Mouse (Mus musculus) layer of hippocampus, postnatal 25 days (tissue): Measurements from ENCODE around the gene Prnd. TPM values are rescaled to one million over a fixed set of nuclear protein-coding genes. Genes with fewer than 3 reads are reported as not detected.
A peak's percentile ranks its signal among the peaks of the same experiment; 100 is the strongest.

Source experiments
- DNase-seq, 2 experiments: peaks; one replicate each; pipeline ENCODE4 v3.0.0; 2022; ENCODE audit warnings: mixed read lengths in 2 of 2, low spot score in 1 of 2; ENCODE audit errors: extremely low spot score in 1 of 2
- total RNA-seq, 2 experiments: library from RNA; stranded (reverse); gene quantifications; 2 replicates each; pipeline ENCODE4 v1.2.3; 2021

The Prnd gene
- under 1 TPM; 0.20 to 0.42 TPM for total RNA-seq

DNA sequence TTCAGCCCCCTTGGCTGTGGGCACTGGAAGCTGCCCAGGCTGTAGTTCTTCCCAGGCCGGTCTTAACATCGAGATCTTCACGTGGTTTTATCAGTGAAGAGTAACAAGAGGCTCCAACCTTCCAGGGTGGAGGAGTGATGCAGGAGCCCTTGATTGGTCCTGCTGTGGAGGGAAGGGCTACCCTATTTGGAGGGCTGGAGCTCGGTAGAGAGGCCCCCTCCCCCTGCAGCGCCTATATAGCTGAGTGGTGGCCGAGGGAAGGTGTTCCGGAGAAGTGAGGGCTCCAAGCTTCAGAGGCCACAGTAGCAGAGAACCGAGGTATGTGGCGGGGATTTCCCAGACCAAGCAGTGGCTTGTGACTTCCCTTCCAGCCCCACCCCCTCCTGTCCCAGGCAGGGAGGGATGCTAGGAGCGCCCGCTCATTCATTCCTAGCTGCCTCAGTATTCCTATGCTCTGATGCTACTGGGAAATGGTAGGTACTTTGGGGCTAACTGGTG lies at the start of gene Prnd:
Gene Prnd, plus strand, starts transcription at position 264 of the 498 bp plus-strand sequence.
- peak in 1 of 2 experiments; percentile 4 for DNase-seq

DNA sequence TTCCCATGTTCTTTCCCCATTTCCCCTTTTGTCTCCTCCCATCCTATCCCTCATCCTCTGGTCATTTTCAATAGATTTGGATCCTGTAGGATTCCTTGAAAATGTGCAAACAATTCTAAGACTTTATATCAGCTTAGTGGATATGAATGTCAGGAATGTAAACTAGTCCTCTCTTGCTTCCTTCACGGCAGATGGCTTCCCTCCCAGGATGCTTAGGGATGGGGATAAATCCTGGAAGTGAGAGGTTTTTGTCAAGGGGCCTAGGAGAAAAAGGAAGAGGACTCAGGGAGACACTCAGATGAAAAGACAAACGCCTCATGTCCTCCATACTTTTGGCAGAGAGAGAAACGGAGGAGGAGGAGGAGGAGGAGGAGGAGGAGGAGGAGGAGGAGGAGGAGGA lies 48.2 kb upstream of the Prnd start:
- DNase-seq = no peak

DNA sequence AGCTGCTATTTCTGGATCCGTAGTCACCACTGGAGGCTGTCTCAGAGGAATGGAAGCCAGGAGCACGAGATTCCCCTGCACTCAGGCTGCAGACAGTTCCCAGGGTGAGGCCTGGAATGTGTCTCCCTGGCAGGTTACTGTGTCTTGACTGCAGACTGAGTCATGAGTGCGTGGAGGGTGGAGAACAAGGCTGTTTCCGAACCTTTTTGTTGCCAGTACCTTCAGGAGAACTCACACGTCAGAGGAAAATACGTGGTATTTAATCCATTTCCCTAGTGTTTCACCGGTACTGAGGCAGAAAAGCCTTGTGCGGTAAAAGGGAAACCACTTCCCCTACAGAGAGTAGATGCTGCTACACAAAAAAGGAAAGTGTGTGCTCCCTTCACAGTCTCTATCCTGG lies 47.8 kb upstream of the Prnd start:
- no peak for DNase-seq

DNA sequence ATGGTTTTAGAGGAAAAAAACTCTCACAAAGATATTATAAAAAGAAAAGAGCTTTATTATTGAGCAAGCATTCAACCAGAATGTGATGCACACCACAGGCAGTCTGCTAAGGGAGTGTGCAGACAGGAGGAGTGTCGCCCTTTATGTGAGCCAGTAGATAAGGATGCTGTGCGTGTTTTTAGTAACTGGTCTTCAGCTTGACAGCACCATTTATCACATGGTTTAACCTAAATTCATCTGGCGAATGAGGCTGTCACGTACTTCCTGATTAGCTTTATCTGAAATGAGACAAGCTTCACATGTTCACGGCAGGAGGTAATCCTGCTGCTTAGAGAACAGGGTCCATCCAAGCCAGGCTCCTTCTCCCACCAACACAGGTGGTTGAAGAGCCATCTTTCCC lies 45.6 kb upstream of the Prnd start:
- no peak for DNase-seq

- DNase-seq = no peak
Measured at GRCm38 (mm10) chr2:131905776-131906175, 44.9 kb upstream of the Prnd start.

DNA sequence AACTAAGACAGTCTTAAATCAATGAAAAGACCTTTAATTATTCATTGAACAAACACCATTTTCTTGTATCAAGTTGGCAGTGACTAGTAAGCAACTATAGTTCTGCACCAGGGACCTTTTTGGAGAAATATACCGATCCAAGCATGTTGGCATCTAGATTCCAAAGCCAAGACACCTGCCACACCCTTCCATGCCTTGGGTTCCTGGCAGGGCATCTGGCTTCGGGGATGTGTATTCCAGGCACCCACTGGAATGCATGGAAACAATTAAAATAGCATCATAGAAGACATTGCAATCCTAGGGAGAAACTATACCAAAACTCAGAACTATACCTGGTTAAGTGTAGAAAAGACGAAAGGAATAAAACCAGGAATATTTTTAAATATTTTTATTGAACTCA lies 44.4 kb upstream of the Prnd start:
- DNase-seq = no peak

DNA sequence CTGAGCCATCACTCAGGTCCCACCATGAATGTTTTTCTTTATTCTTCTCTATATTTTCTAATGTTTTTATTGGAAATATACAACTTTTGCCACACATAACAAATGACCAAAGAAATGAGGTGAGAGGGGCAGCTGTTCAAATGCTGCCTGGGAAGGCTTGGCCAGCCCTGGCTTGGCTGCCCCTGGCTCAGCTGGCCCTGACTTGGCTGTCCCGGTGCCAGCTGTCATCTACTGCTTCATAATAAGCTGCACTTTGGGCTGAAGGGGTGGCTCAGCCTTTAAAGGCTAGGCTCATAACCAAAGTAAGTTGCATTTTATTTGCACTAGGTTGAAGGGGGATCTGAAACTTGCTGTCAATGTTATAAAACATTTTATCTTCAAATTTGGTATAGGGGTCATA lies 43.8 kb upstream of the Prnd start:
- no peak for DNase-seq

GRCm38 (mm10) chr2:131907311-131907710 lies 43.4 kb upstream of the Prnd start:
- DNase-seq = no peak

DNA sequence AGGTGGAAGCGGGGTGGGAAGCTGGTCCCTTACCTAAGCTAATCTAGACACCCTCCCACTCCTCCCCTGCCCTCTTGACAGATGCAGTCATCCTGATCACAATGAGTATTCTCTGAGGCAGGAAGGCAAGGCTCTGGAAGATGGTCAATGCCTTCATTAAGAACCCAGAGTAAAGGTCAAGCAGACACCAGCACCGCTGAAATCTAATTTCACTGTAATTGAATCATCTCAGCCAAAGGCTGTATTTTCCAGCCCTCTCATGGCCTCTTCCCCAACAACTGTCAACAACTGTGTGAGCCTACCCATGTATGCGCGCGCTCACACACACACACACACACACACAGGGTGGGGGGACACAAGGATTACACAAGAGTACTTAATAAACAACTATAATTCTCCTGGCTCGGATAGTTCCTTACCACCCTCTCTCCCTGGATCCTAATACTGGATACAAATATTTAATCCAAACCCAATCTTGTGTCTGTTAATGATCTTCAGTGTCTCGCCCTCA lies 42.3 kb upstream of the Prnd start:
- DNase-seq = no peak

- DNase-seq = no peak
Measured at GRCm38 (mm10) chr2:131908906-131909305, 41.8 kb upstream of the Prnd start.

GRCm38 (mm10) chr2:131909683-131910572 lies 40.7 kb upstream of the Prnd start, which contains the start of the genes Prnp and Prn:
Gene Prnp (plus strand): TSS chr2:131909928.
Gene Prn (plus strand): TSS chr2:131909957.
- peak; percentile 90 to 91 for DNase-seq

DNA sequence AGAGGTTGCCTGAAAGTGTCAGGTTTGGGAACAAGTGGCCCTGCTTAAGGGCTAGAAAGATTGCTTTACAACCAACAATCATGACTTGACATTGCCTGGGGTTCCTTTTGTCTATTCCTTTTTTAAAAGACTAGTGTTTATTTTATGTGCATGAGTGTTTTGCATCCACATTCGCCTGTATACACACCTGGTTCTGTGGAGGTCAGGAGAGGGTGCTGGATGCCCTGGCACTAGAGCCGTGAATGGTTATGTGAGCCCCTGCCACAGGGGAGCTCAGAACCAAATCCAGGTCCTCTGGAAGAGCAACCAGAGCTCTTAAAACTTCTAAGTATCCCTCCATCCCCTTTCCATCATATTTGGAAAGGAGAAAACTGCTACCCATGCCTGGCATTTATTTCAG lies 39.8 kb upstream of the Prnd start:
- no peak for DNase-seq

GRCm38 (mm10) chr2:131911341-131911740 lies 39.3 kb upstream of the Prnd start:
- DNase-seq = no peak

- DNase-seq = no peak
Measured at GRCm38 (mm10) chr2:131912526-131913258, 38.0 kb upstream of the Prnd start.

DNA sequence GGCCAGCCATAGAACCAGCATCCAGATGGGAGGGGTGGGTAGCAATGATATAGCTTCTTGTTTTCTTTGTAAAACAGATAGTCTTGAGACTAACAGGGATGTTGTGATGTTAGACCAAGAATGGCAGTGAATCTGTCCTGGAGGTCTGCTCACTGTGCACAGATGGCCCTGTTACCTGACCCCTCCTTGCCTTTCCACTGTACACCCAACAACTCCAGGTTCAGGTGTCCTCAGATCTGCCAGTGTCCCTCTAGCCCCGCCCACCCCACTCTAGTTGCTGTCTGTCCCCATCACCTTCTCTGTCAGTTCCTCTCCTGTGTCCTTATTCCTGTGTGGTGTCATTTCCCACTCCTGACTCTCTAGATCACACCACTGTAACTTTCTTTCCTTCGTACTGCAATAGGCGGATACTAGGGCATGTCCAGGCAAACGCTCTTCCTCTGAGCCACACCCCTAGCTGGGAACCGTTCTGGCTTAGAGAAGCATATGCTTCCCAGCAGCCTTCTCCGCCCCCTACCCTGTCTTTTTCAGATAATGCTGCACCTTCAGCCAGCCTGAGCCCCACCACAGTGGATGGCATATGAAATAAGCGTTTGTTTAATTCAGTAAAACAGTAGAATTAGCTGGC lies 18.3 kb upstream of the Prnd start:
- DNase-seq = no peak

DNA sequence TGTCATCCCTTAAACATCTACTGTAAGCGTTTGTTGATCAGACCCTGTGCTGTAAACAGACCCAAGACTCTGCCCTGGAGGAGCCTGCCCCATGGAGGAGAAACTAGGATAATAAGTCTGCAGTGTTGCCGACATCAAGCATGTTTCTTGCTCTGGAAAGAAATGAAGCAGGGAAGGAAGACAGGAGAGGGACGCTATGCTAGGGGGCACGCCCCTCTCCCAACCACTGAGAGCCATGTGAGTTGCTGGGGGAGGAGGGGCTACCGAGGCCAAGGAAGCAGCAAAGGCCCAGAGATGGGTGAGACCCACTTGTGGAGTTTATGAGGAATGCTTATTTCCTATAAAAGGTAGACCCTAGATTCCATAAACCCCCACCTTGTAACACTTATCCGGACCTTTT lies 17.6 kb upstream of the Prnd start:
- DNase-seq = no peak

DNA sequence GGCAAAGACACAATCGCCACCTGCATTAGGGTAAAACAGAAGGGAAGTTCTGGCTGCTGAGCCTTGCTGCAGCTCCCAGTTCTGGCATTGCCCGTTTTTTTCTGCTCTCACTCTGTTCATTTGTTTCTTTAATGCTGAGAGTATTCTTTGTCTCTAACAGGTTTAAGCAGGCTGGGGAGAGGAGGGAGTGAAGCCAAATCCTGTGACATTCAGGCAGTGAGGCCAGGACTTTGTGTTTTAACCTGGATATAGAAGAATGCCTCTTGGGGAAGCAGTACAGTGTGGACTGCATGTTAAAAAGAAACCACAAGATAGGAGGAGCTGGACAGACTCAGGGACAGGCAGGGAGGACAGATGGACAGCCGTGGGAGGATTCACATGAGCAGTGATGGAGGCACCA lies 17.1 kb upstream of the Prnd start:
- no peak for DNase-seq

- DNase-seq = no peak
Measured at GRCm38 (mm10) chr2:131934243-131934642, 16.4 kb upstream of the Prnd start.

GRCm38 (mm10) chr2:131935390-131936105 lies 15.1 kb upstream of the Prnd start:
- DNase-seq = no peak

DNA sequence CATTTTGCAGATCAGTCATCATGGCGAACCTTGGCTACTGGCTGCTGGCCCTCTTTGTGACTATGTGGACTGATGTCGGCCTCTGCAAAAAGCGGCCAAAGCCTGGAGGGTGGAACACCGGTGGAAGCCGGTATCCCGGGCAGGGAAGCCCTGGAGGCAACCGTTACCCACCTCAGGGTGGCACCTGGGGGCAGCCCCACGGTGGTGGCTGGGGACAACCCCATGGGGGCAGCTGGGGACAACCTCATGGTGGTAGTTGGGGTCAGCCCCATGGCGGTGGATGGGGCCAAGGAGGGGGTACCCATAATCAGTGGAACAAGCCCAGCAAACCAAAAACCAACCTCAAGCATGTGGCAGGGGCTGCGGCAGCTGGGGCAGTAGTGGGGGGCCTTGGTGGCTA lies 14.3 kb upstream of the Prnd start:
- DNase-seq = no peak
